Mouse (Mus musculus): ENCODE results near the gene Slc37a1. TPM values are rescaled to one million over a fixed set of nuclear protein-coding genes. Genes with fewer than 3 reads are reported as not detected.

The Slc37a1 gene
- total and polyA plus RNA-seq, 3 experiments: 1.9 to 6.6 (median 2.2) TPM

DNA sequence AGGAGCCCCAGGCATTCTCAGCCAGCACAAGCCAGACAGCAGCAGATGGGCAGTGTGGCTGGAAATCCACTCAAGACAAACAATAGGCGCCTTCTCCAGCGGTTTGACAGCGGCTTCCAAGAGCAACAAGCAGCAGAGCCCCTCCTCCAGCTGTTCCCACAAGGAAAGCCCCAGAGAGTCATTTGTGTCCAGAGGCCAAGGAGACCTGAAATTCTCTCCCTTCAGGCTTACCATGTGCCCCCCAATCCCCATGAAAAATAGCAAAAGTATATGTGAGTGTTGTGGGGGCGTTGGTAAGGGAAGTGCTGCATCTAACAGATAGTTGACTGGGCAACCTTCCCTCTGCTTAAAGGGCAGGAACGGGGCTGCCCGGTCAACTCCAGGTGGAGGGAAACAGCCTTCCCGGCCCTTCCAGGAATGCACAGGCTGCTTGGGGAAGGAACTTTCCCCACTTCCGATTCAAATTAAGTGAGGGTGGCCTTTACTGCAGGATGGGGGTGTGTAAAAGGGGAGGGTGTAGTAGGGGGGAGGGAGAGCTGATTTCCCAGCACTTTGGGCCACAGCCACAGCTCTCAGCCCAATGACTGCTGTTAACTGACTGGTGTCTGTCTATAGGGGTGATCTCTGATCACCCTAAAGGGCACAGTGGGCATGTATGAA lies 98.5 kb downstream of the Slc37a1 start:
- Histone ChIP-seq H3K27ac (ENCODE audit: insufficient read depth, low read depth) (no peak overlapping the region), H3K36me3 (replicated peaks in 1 of 2; ENCODE audit: control insufficient read depth in 1 of 2, insufficient read depth in 1 of 2, low read length in 1 of 2) (no peaks in the 10 kb centered on the region), H3K27me3 (replicated peaks) (peaks cover 89% of the 10 kb centered on the region), H3K4me1 (ENCODE audit: control insufficient read depth in 1 of 2, insufficient read depth in 2 of 2) (no peaks in the 10 kb centered on the region), H3K9ac (ENCODE audit: insufficient read depth, low read depth) (no peak overlapping the region), H3K4me3 (replicated peaks in 1 of 3; ENCODE audit: low read depth in 2 of 3, low read length in 2 of 3, poor library complexity in 1 of 3) (no peak overlapping the region), H3K79me2 (replicated peaks; ENCODE audit: control insufficient read depth, extremely low read depth, insufficient read depth, poor library complexity, severe bottlenecking) (no peaks in the 10 kb centered on the region), H3K4me2 (ENCODE audit: insufficient read depth, low read depth, poor library complexity, severe bottlenecking) (no peak overlapping the region), H3K9me3 (replicated peaks; ENCODE audit: low read length) (no peaks in the 10 kb centered on the region)
- no peak for DNase-seq (ENCODE audit: extremely low read depth)
- no peak for TF ChIP-seq RAD21 (IDR thresholded peaks at IDR 0.05; ENCODE audit: low read depth, low read length)
- dilution Hi-C loops (cut with MboI; ENCODE audit: extremely low pct_ligation_motif_present, extremely low pct_unique_long_range_greater_than_20kb, low sequenced_read_pairs) (no loop called here), in situ Hi-C loops (cut with MboI; ENCODE audit: low pct_ligation_motif_present, low pct_unique_long_range_greater_than_20kb, low sequenced_read_pairs) (no loop called here)

DNA sequence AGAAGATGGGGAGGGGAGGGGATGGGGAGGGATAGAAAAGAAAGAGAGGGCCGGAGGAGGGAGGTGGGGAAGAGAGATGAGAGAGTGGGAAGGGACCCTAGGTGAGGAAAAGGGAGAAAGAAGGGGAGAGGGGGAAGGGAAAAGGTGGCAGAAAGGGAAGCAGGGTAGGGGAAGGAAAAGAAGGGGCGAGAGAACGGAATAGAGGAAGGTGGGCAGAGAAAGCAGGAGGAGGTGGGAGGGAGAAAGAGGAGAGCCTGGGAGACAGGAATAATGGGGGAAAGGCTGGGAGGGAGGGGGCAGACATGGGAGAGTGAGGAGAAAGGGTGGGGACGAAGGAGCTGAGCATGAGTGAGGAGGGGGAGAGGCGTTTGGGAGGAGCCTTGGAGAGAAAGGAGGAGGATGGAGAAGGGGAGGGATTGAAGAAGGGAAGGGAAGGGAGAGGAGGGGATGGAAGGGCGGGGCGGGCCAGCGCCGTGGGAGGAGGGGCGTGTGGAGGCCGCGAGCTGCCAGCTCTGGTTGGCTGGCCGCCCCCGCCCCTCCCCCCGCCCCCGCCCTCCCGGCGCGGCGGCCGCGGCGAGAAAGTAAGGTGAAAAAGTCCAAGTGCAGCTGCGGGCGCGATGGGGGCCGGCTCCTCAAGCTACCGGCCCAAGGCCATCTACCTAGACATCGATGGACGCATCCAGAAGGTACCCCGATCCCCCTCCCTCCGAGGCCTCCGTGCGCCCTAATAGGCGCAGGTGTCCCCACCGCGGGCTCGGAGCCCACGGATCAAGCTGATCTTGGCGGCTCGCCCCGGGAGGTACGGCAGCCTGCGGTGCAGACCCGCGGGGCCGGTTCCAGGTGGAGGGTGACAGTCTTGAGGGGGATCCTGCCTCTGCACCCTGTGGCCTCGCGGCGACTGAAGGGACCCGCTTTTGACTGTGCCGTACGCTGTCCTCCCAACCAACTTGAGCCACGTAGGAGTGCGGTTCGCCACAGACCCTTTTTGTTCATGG lies 99.4 kb downstream of the Slc37a1 start, which contains the start of gene Pde9a:
Pde9a (plus strand) TSS at position 540 of the 995 bp plus-strand sequence.
- Histone ChIP-seq H3K9me3 (replicated peaks; ENCODE audit: low read length) (no peaks in the 10 kb centered on the region), H3K4me2 (ENCODE audit: insufficient read depth, low read depth, poor library complexity, severe bottlenecking) (peak within 1 kb of the TSS; percentile 73), H3K27ac (ENCODE audit: insufficient read depth, low read depth) (no peak within 1 kb of the TSS), H3K4me1 (ENCODE audit: control insufficient read depth in 1 of 2, insufficient read depth in 2 of 2) (no peaks in the 10 kb centered on the region), H3K79me2 (replicated peaks; ENCODE audit: control insufficient read depth, extremely low read depth, insufficient read depth, poor library complexity, severe bottlenecking) (no peaks in the 10 kb centered on the region), H3K4me3 (replicated peaks in 1 of 3; ENCODE audit: low read depth in 2 of 3, low read length in 2 of 3, poor library complexity in 1 of 3) (peak within 1 kb of the TSS in 1 of 3 experiments; percentile 27), H3K36me3 (replicated peaks in 1 of 2; ENCODE audit: control insufficient read depth in 1 of 2, insufficient read depth in 1 of 2, low read length in 1 of 2) (no peaks in the 10 kb centered on the region), H3K9ac (ENCODE audit: insufficient read depth, low read depth) (no peak within 1 kb of the TSS), H3K27me3 (replicated peaks) (peaks cover 87% of the 10 kb centered on the region)
- no peak for TF ChIP-seq PAX5 (IDR thresholded peaks at IDR 0.05; ENCODE audit: low read length)
- no peak for TF ChIP-seq JUN (IDR thresholded peaks at IDR 0.05; ENCODE audit: insufficient read depth, low read depth, low read length)
- no peak for TF ChIP-seq CHD2 (IDR thresholded peaks at IDR 0.05; ENCODE audit: low read length)
- TF ChIP-seq ELF1 (IDR thresholded peaks at IDR 0.05; ENCODE audit: low read depth, low read length): no peak
- no peak for TF ChIP-seq KAT2A (IDR thresholded peaks at IDR 0.05; ENCODE audit: insufficient replicate concordance, low read length)
- no peak for TF ChIP-seq BHLHE40 (IDR thresholded peaks at IDR 0.05; ENCODE audit: low read depth, low read length)
- TF ChIP-seq MAZ (IDR thresholded peaks at IDR 0.05; ENCODE audit: low read depth, low read length): no peak
- TF ChIP-seq NRF1 (IDR thresholded peaks at IDR 0.05; ENCODE audit: low read depth, low read length): no peak
- TF ChIP-seq SIN3A (IDR thresholded peaks at IDR 0.05; ENCODE audit: low read length): no peak
- no peak for TF ChIP-seq ZKSCAN1 (IDR thresholded peaks at IDR 0.05; ENCODE audit: borderline replicate concordance, low read depth, low read length)
- peak; percentile 16 for DNase-seq (ENCODE audit: extremely low read depth)
- dilution Hi-C loops (cut with MboI; ENCODE audit: extremely low pct_ligation_motif_present, extremely low pct_unique_long_range_greater_than_20kb, low sequenced_read_pairs): no loop called here
- in situ Hi-C loops (cut with MboI; ENCODE audit: low pct_ligation_motif_present, low pct_unique_long_range_greater_than_20kb, low sequenced_read_pairs): no loop called here
